Mouse (Mus musculus) forebrain, embryonic 14.5 days (tissue): ENCODE results near the gene Hoxa4. TPM values are rescaled to one million over a fixed set of nuclear protein-coding genes. Genes with fewer than 3 reads are reported as not detected.
A peak's percentile ranks its signal among the peaks of the same experiment; 100 is the strongest.

Source experiments
- ATAC-seq: fragments of 200-750 bp; cut with Nextera tagmentation; 2 replicates; pipeline ENCODE4 v1.8.0; 2017; ENCODE audit warnings: mild to moderate bottlenecking, moderate library complexity
- DNase-seq: peaks from one replicate; pipeline ENCODE4 v3.0.0-alpha.2; 2015; ENCODE audit warnings: low spot score
- H3K27ac ChIP-seq: fragments of 300-500 bp; sonication (generic); 2 replicates; pipeline ENCODE4 v1.5.1; 2014; ENCODE audit warnings: low read depth, mild to moderate bottlenecking, control low read depth, low read length, moderate library complexity
- H3K27me3 ChIP-seq: fragments of 300-500 bp; sonication (generic); replicated peaks from 2 replicates; pipeline ENCODE4 v1.6.1; 2014; ENCODE audit warnings: low read length, control low read depth, mixed read lengths; ENCODE audit not compliant: control insufficient read depth, insufficient read depth
- H3K36me3 ChIP-seq: fragments of 300-500 bp; sonication (generic); 2 replicates; pipeline ENCODE4 v1.6.1; 2014; ENCODE audit warnings: low read length, control low read depth; ENCODE audit not compliant: control insufficient read depth, insufficient read depth
- H3K4me1 ChIP-seq: fragments of 300-500 bp; sonication (generic); 2 replicates; pipeline ENCODE4 v1.6.1; 2014; ENCODE audit warnings: antibody characterized with exemption, low read length, control low read depth; ENCODE audit not compliant: control insufficient read depth, insufficient read depth
- H3K4me2 ChIP-seq: fragments of 300-500 bp; sonication (generic); 2 replicates; pipeline ENCODE4 v1.6.1; 2014; ENCODE audit warnings: mild to moderate bottlenecking, control low read depth, low read length
- H3K4me3 ChIP-seq: fragments of 300-500 bp; sonication (generic); 2 replicates; pipeline ENCODE4 v1.5.1; 2014; ENCODE audit warnings: low read depth, low read length, control low read depth
- H3K9ac ChIP-seq: fragments of 300-500 bp; sonication (generic); 2 replicates; pipeline ENCODE4 v1.6.1; 2014; ENCODE audit warnings: mild to moderate bottlenecking, low read length, control low read depth, moderate library complexity
- H3K9me3 ChIP-seq: fragments of 300-500 bp; sonication (generic); replicated peaks from 2 replicates; pipeline ENCODE4 v1.6.1; 2016; ENCODE audit warnings: low read length, control low read depth, mixed read lengths; ENCODE audit not compliant: control insufficient read depth
- WGBS: fragments of 180-500 bp; shearing (Covaris S2); extraction: QIAGEN DNeasy Blood & Tissue Kit; methylation state at CpG from one replicate; pipeline ENCODE4 v1.1.7; 2014; 5-methylcytosine and 5-hydroxymethylcytosine counted together
- polyA plus RNA-seq: library from polyadenylated mRNA; unstranded; fragments of >200 nt; fragmentation: Nextera tagmentation; extraction: Ambion mirVana; gene quantifications from 2 replicates; pipeline ENCODE4 v1.2.1, GENCODE M21; 2014

The Hoxa4 gene
- polyA plus RNA-seq, 1 experiment from 2014 or later, result not detected

- no peaks in the 10 kb centered on the region for H3K9me3 ChIP-seq
- no peak for ATAC-seq
- no peak for DNase-seq
- WGBS, result 0% methylated on average over 4 of the region's 4 CpGs
- no peak overlapping the region for H3K9ac ChIP-seq
- H3K4me2 ChIP-seq, result no peak overlapping the region
- H3K4me3 ChIP-seq, result no peak overlapping the region
- H3K27me3 ChIP-seq, result peaks cover 98% of the 10 kb centered on the region
- H3K36me3 ChIP-seq, result no peaks in the 10 kb centered on the region
- H3K27ac ChIP-seq, result no peak overlapping the region
- H3K4me1 ChIP-seq, result no peaks in the 10 kb centered on the region
These were observed 12.5 kb downstream of the Hoxa4 start for GRCm38 (mm10) chr6:52178918-52179665.

- Histone ChIP-seq H3K9me3 (no peaks in the 10 kb centered on the region), H3K27ac (no peak overlapping the region), H3K4me2 (no peak overlapping the region), H3K9ac (no peak overlapping the region), H3K4me1 (no peaks in the 10 kb centered on the region), H3K4me3 (no peak overlapping the region), H3K36me3 (no peaks in the 10 kb centered on the region), H3K27me3 (peaks cover 98% of the 10 kb centered on the region)
- ATAC-seq (no peak), DNase-seq (no peak)
- under 1% methylated on average over 9 of the region's 9 CpGs for WGBS
These were observed 13.7 kb downstream of the Hoxa4 start for GRCm38 (mm10) chr6:52177806-52178205.

GRCm38 (mm10) chr6:52177061-52177735 lies 14.4 kb downstream of the Hoxa4 start, which contains the start of gene 5730596B20Rik:
5730596B20Rik (plus strand) TSS chr6:52177498.
- Histone ChIP-seq H3K9ac (no peak within 1 kb of the TSS), H3K36me3 (no peaks in the 10 kb centered on the region), H3K27ac (no peak within 1 kb of the TSS), H3K4me2 (no peak within 1 kb of the TSS), H3K27me3 (peaks cover 98% of the 10 kb centered on the region), H3K4me3 (no peak within 1 kb of the TSS), H3K9me3 (no peaks in the 10 kb centered on the region), H3K4me1 (no peaks in the 10 kb centered on the region)
- DNase-seq (no peak), ATAC-seq (no peak)
- WGBS, result under 1% methylated on average over 36 of the region's 36 CpGs

- H3K4me2 ChIP-seq, result no peak overlapping the region
- no peak overlapping the region for H3K4me3 ChIP-seq
- no peaks in the 10 kb centered on the region for H3K9me3 ChIP-seq
- no peak overlapping the region for H3K9ac ChIP-seq
- no peaks in the 10 kb centered on the region for H3K4me1 ChIP-seq
- WGBS, result under 1% methylated on average over 6 of the region's 6 CpGs
- no peak for ATAC-seq
- H3K27ac ChIP-seq, result no peak overlapping the region
- H3K36me3 ChIP-seq, result no peaks in the 10 kb centered on the region
- DNase-seq, result no peak
- peaks cover 98% of the 10 kb centered on the region for H3K27me3 ChIP-seq
These were observed 15.2 kb downstream of the Hoxa4 start for GRCm38 (mm10) chr6:52176391-52176790.

- Histone ChIP-seq H3K4me2 (no peak overlapping the region), H3K36me3 (no peaks in the 10 kb centered on the region), H3K4me1 (no peaks in the 10 kb centered on the region), H3K27ac (no peak overlapping the region), H3K4me3 (no peak overlapping the region), H3K27me3 (peaks cover 98% of the 10 kb centered on the region), H3K9ac (no peak overlapping the region), H3K9me3 (no peaks in the 10 kb centered on the region)
- DNase-seq (no peak), ATAC-seq (no peak)
- 0% methylated on average over 13 of the region's 35 CpGs for WGBS
These were observed 15.7 kb downstream of the Hoxa4 start for GRCm38 (mm10) chr6:52175864-52176263.

- WGBS, result under 1% methylated on average over 28 of the region's 41 CpGs
- no peak for ATAC-seq
- Histone ChIP-seq H3K4me3 (no peak overlapping the region), H3K9me3 (no peaks in the 10 kb centered on the region), H3K36me3 (no peaks in the 10 kb centered on the region), H3K4me2 (no peak overlapping the region), H3K27ac (no peak overlapping the region), H3K9ac (no peak overlapping the region), H3K27me3 (peaks cover 98% of the 10 kb centered on the region), H3K4me1 (no peaks in the 10 kb centered on the region)
- no peak for DNase-seq
These were observed 16.4 kb downstream of the Hoxa4 start for GRCm38 (mm10) chr6:52174968-52175751.

GRCm38 (mm10) chr6:52173648-52174047 lies 17.9 kb downstream of the Hoxa4 start:
- Histone ChIP-seq H3K9me3 (no peaks in the 10 kb centered on the region), H3K4me3 (no peak overlapping the region), H3K4me1 (no peaks in the 10 kb centered on the region), H3K36me3 (no peaks in the 10 kb centered on the region), H3K9ac (no peak overlapping the region), H3K27me3 (peaks cover 96% of the 10 kb centered on the region), H3K4me2 (no peak overlapping the region), H3K27ac (no peak overlapping the region)
- 3% methylated on average over 4 of the region's 4 CpGs for WGBS
- DNase-seq (no peak), ATAC-seq (no peak)

GRCm38 (mm10) chr6:52172501-52172900 lies 19.1 kb downstream of the Hoxa4 start:
- Histone ChIP-seq H3K27ac (no peak overlapping the region), H3K4me2 (peak overlapping the region; percentile 31), H3K9ac (no peak overlapping the region), H3K4me3 (no peak overlapping the region), H3K36me3 (no peaks in the 10 kb centered on the region), H3K9me3 (no peaks in the 10 kb centered on the region), H3K4me1 (no peaks in the 10 kb centered on the region), H3K27me3 (peaks cover 96% of the 10 kb centered on the region)
- WGBS, result under 1% methylated on average over 35 of the region's 35 CpGs
- DNase-seq (peak; percentile 46), ATAC-seq (peak; percentile 42; the same call in 1 of the 2 replicates)
